Mouse (Mus musculus) MEL (cell line): ENCODE results near the gene Slc15a1. TPM values are rescaled to one million over a fixed set of nuclear protein-coding genes. Genes with fewer than 3 reads are reported as not detected.

Experiments
- DNase-seq: peaks from one replicate; pipeline ENCODE4 v3.0.0; 2011; ENCODE audit warnings: low read depth, low spot score
- H3K27ac ChIP-seq: 2 replicates; pipeline ENCODE4 v1.5.1; 2012; ENCODE audit warnings: low read depth, mild to moderate bottlenecking, control low read depth, low read length, moderate library complexity; ENCODE audit not compliant: control insufficient read depth
- H3K27me3 ChIP-seq, 2 experiments: fragments of 150-350 bp in 1 of 2; sonication (generic) in 1 of 2; 2 replicates each; pipeline ENCODE4 v1.6.1; 2012; ENCODE audit warnings: low read length in 2 of 2, mild to moderate bottlenecking in 2 of 2, improper control_type of control experiment in 1 of 2, moderate library complexity in 1 of 2; ENCODE audit not compliant: insufficient read depth in 2 of 2, control insufficient read depth in 1 of 2
- H3K36me3 ChIP-seq, 2 experiments: 2 replicates each; pipeline ENCODE4 v1.6.1; 2012 to 2014; ENCODE audit warnings: low read length in 2 of 2, improper control_type of control experiment in 1 of 2, inconsistent platforms in 1 of 2, mild to moderate bottlenecking in 1 of 2; ENCODE audit not compliant: insufficient read depth in 2 of 2, control insufficient read depth in 1 of 2
- H3K4me1 ChIP-seq, 2 experiments: fragments of 150-350 bp in 1 of 2; sonication (generic) in 1 of 2; 2 replicates each; pipeline ENCODE4 v1.6.1; 2012; ENCODE audit warnings: low read length in 2 of 2, improper control_type of control experiment in 1 of 2, mild to moderate bottlenecking in 1 of 2; ENCODE audit not compliant: insufficient read depth in 2 of 2, control insufficient read depth in 1 of 2
- H3K4me3 ChIP-seq, 2 experiments: fragments of 150-350 bp in 1 of 2; sonication (generic) in 1 of 2; 2 replicates each; pipeline ENCODE4 v1.5.1; 2012; ENCODE audit warnings: low read depth in 2 of 2, low read length in 2 of 2, mild to moderate bottlenecking in 2 of 2, moderate library complexity in 2 of 2, control low read depth in 1 of 2, improper control_type of control experiment in 1 of 2; ENCODE audit not compliant: control insufficient read depth in 1 of 2, insufficient read depth in 1 of 2
- H3K79me2 ChIP-seq: 2 replicates; pipeline ENCODE4 v1.6.1; 2012; ENCODE audit warnings: mild to moderate bottlenecking, low read length, moderate library complexity; ENCODE audit not compliant: control insufficient read depth, poor library complexity, insufficient read depth
- H3K9ac ChIP-seq: 2 replicates; pipeline ENCODE4 v1.6.1; 2012; ENCODE audit warnings: low read depth, mild to moderate bottlenecking, control low read depth, low read length, moderate library complexity; ENCODE audit not compliant: control insufficient read depth, poor library complexity, severe bottlenecking
- H3K9me3 ChIP-seq: fragments of 150-350 bp; sonication (generic); replicated peaks from 2 replicates; pipeline ENCODE4 v1.6.1; 2012; ENCODE audit warnings: mild to moderate bottlenecking, low read length, improper control_type of control experiment, moderate library complexity; ENCODE audit not compliant: insufficient read depth
- BHLHE40 ChIP-seq: IDR thresholded peaks from 2 replicates; pipeline ENCODE4 v1.6.1; 2012; ENCODE audit warnings: low read depth, mild to moderate bottlenecking, inconsistent platforms, low read length, improper control_type of control experiment, borderline replicate concordance
- CTCF ChIP-seq, 3 experiments: IDR thresholded peaks in 2 of 3; conservative IDR thresholded peaks in 1 of 3; 2 replicates each; pipeline ENCODE4 v1.5.1; 2011 to 2012; ENCODE audit warnings: low read length in 3 of 3, low read depth in 2 of 3, mild to moderate bottlenecking in 2 of 3, improper control_type of control experiment in 1 of 3, inconsistent platforms in 1 of 3, mixed read lengths in 1 of 3, moderate library complexity in 1 of 3; ENCODE audit not compliant: control insufficient read depth in 1 of 3, insufficient read depth in 1 of 3, poor library complexity in 1 of 3, severe bottlenecking in 1 of 3
- EP300 ChIP-seq, 2 experiments: IDR thresholded peaks; 2 replicates each; pipeline ENCODE4 v1.6.1; 2011; ENCODE audit warnings: improper control_type of control experiment in 2 of 2, low read length in 2 of 2, low read depth in 1 of 2, mild to moderate bottlenecking in 1 of 2
- GABPA ChIP-seq: IDR thresholded peaks from 2 replicates; pipeline ENCODE4 v1.6.1; 2012; ENCODE audit warnings: low read depth, mild to moderate bottlenecking, inconsistent platforms, low read length, improper control_type of control experiment, moderate library complexity
- GATA1 ChIP-seq: IDR thresholded peaks from 2 replicates; pipeline ENCODE4 v1.6.1; 2011; ENCODE audit warnings: low read depth, low read length, improper control_type of control experiment
- HCFC1 ChIP-seq: IDR thresholded peaks from 2 replicates; pipeline ENCODE4 v1.6.1; 2012; ENCODE audit warnings: low read depth, mild to moderate bottlenecking, inconsistent platforms, low read length, improper control_type of control experiment, moderate library complexity
- KAT2A ChIP-seq: conservative IDR thresholded peaks from 2 replicates; pipeline ENCODE4 v1.6.1; 2012; ENCODE audit warnings: low read depth, low read length, improper control_type of control experiment, inconsistent platforms
- MAFK ChIP-seq: IDR thresholded peaks from 2 replicates; pipeline ENCODE4 v1.6.1; 2011; ENCODE audit warnings: low read depth, mild to moderate bottlenecking, low read length, improper control_type of control experiment, borderline replicate concordance
- MYC ChIP-seq: IDR thresholded peaks from 2 replicates; pipeline ENCODE4 v1.6.1; 2011; ENCODE audit warnings: low read depth, mild to moderate bottlenecking, low read length, improper control_type of control experiment, moderate library complexity
- POLR2A ChIP-seq, 2 experiments: IDR thresholded peaks; 2 replicates each; pipeline ENCODE4 v1.6.1; 2011 to 2012; ENCODE audit warnings: low read length in 2 of 2, mild to moderate bottlenecking in 2 of 2, control low read depth in 1 of 2, improper control_type of control experiment in 1 of 2, low read depth in 1 of 2, moderate library complexity in 1 of 2; ENCODE audit not compliant: control insufficient read depth in 1 of 2, insufficient read depth in 1 of 2, poor library complexity in 1 of 2
- POLR2AphosphoS2 ChIP-seq: IDR thresholded peaks from 2 replicates; pipeline ENCODE4 v1.6.1; 2011; ENCODE audit warnings: low read length, improper control_type of control experiment
- POLR2AphosphoS5 ChIP-seq: IDR thresholded peaks from 2 replicates; pipeline ENCODE4 v1.6.1; 2012; ENCODE audit warnings: low read depth, borderline replicate concordance, mild to moderate bottlenecking, inconsistent platforms, low read length, moderate library complexity, mixed read lengths
- RCOR1 ChIP-seq: IDR thresholded peaks from 2 replicates; pipeline ENCODE4 v1.6.1; 2012; ENCODE audit warnings: low read depth, mild to moderate bottlenecking, inconsistent platforms, low read length, improper control_type of control experiment
- SMC3 ChIP-seq: IDR thresholded peaks from 2 replicates; pipeline ENCODE4 v1.6.1; 2011; ENCODE audit warnings: low read depth, low read length, improper control_type of control experiment
- TAL1 ChIP-seq: IDR thresholded peaks from 2 replicates; pipeline ENCODE4 v1.6.1; 2012; ENCODE audit warnings: mild to moderate bottlenecking, inconsistent platforms, low read length, moderate library complexity, mixed read lengths
- TBP ChIP-seq: IDR thresholded peaks from 2 replicates; pipeline ENCODE4 v1.8.0; 2011; ENCODE audit warnings: low read depth, low read length, improper control_type of control experiment
- TCF12 ChIP-seq: IDR thresholded peaks from 2 replicates; pipeline ENCODE4 v1.6.1; 2014; ENCODE audit warnings: low read depth, mild to moderate bottlenecking, inconsistent platforms, low read length, improper control_type of control experiment, moderate library complexity
- UBTF ChIP-seq: IDR thresholded peaks from 2 replicates; pipeline ENCODE4 v1.6.1; 2012; ENCODE audit warnings: low read depth, mild to moderate bottlenecking, inconsistent platforms, low read length, improper control_type of control experiment, moderate library complexity, borderline replicate concordance; ENCODE audit not compliant: insufficient read depth
- USF1 ChIP-seq: IDR thresholded peaks from 2 replicates; pipeline ENCODE4 v1.6.1; 2014; ENCODE audit warnings: low read depth, mild to moderate bottlenecking, inconsistent platforms, low read length, improper control_type of control experiment, moderate library complexity
- ZC3H11A ChIP-seq: IDR thresholded peaks from 2 replicates; pipeline ENCODE4 v1.6.1; 2012; ENCODE audit warnings: low read depth, mild to moderate bottlenecking, inconsistent platforms, low read length, improper control_type of control experiment
- ZNF384 ChIP-seq: IDR thresholded peaks from 2 replicates; pipeline ENCODE4 v1.6.1; 2012; ENCODE audit warnings: low read depth, mild to moderate bottlenecking, inconsistent platforms, low read length, improper control_type of control experiment
- polyA plus RNA-seq, 2 experiments: library from polyadenylated mRNA; stranded (reverse) in 1 of 2; unstranded in 1 of 2; fragments of >175 nt in 1 of 2; fragments of >200 nt in 1 of 2; gene quantifications; 2 replicates each; pipeline versions ENCODE4 v1.2.1 to v1.2.4; 2012; ENCODE audit warnings: low replicate concordance in 2 of 2, low read depth in 1 of 2; ENCODE audit not compliant: insufficient read length in 2 of 2, insufficient read depth in 1 of 2, missing spikeins in 1 of 2
- total RNA-seq: library from RNA; depleted of rRNA; stranded (reverse); fragments of 300-350 nt; gene quantifications from 2 replicates; pipeline ENCODE4 v1.2.3, GENCODE M21; 2012

Slc15a1 gene
- total and polyA plus RNA-seq, 3 experiments = not detected

- Histone ChIP-seq H3K27me3 (no peaks in the 10 kb centered on the region), H3K36me3 (peaks cover 0 to 9% of the 10 kb centered on the region in 2 experiments; a peak in 2 of 4 replicates), H3K4me1 (peaks cover 0 to 15% of the 10 kb centered on the region in 2 experiments; a peak in 2 of 4 replicates), H3K9me3 (no peaks in the 10 kb centered on the region), H3K79me2 (no peaks in the 10 kb centered on the region), H3K27ac (peak overlapping the region; percentile 10; the same call in 1 of the 2 replicates), H3K9ac (no peak overlapping the region), H3K4me3 (no peak overlapping the region; a peak in 1 of 4 replicates)
- DNase-seq = peak; percentile 70
- TF ChIP-seq MAFK = no peak
- peak; percentile 43; the same call in 1 of the 2 replicates for TF ChIP-seq RCOR1
- 0 out of 2 replicates have a peak, but pooled peaks have one; percentile 20 for TF ChIP-seq TAL1
- TF ChIP-seq POLR2A (IDR thresholded peaks at IDR 0.05; ENCODE audit: control insufficient read depth in 1 of 2, insufficient read depth in 1 of 2, low read depth in 1 of 2, low read length in 2 of 2, poor library complexity in 1 of 2) = no peak
- TF ChIP-seq USF1 = no peak
- peak; percentile 49 for TF ChIP-seq GATA1
- no peak for TF ChIP-seq KAT2A
- no peak for TF ChIP-seq CTCF (IDR thresholded peaks at IDR 0.05 in 2 of 3, conservative IDR thresholded peaks at IDR 0.05 in 1 of 3; ENCODE audit: control insufficient read depth in 1 of 3, insufficient read depth in 1 of 3, low read depth in 2 of 3, low read length in 3 of 3, poor library complexity in 1 of 3, severe bottlenecking in 1 of 3)
- peak; percentile 18 to 37; a peak in 1 of 4 replicates for TF ChIP-seq EP300 (IDR thresholded peaks at IDR 0.05; ENCODE audit: low read depth in 1 of 2, low read length in 2 of 2)
- TF ChIP-seq ZNF384 = no peak
These were observed 82.2 kb downstream of the Slc15a1 start for GRCm38 (mm10) chr14:121422664-121423340.

DNA sequence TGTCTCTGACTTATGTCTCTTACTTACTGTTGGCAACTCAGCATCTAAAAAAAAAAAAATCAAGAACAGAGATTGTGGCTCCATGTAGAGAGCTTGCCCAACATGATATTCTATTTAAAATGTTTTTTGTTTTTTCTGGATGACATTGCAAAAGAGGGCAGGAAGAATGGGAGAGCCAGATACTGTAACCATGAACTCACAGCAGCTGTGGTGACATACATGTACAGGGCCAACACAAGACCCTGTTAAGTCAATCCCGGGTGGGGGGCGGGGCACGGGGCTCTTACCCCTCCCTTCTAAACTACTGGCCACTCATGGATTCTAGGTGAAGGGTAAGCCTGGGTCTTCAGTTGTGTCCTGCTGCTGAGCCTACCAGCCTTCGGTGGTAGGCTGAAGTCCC lies 83.1 kb downstream of the Slc15a1 start:
- Histone ChIP-seq H3K79me2 (no peaks in the 10 kb centered on the region), H3K9ac (no peak overlapping the region), H3K4me3 (no peak overlapping the region), H3K36me3 (peaks cover 0 to 9% of the 10 kb centered on the region in 2 experiments; a peak in 2 of 4 replicates), H3K9me3 (no peaks in the 10 kb centered on the region), H3K27ac (no peak overlapping the region), H3K27me3 (no peaks in the 10 kb centered on the region), H3K4me1 (peaks cover 0 to 15% of the 10 kb centered on the region in 2 experiments; a peak in 2 of 4 replicates)
- no peak for DNase-seq
- TF ChIP-seq GABPA = no peak
- no peak for TF ChIP-seq POLR2AphosphoS2
- TF ChIP-seq BHLHE40 = no peak
- no peak for TF ChIP-seq POLR2AphosphoS5
- TF ChIP-seq UBTF = no peak
- TF ChIP-seq ZC3H11A = no peak
- no peak for TF ChIP-seq SMC3
- TF ChIP-seq CTCF (IDR thresholded peaks at IDR 0.05 in 2 of 3, conservative IDR thresholded peaks at IDR 0.05 in 1 of 3; ENCODE audit: control insufficient read depth in 1 of 3, insufficient read depth in 1 of 3, low read depth in 2 of 3, low read length in 3 of 3, poor library complexity in 1 of 3, severe bottlenecking in 1 of 3) = no peak
- TF ChIP-seq HCFC1 = no peak
- TF ChIP-seq TBP = no peak
- TF ChIP-seq GATA1 = no peak
- TF ChIP-seq MYC = no peak
- TF ChIP-seq TCF12 = no peak
- no peak for TF ChIP-seq USF1
